Mouse (Mus musculus): ENCODE measurements around the gene Clec2g. TPM values are rescaled to one million over a fixed set of nuclear protein-coding genes. Genes with fewer than 3 reads are reported as not detected.
"Not testable (repeated sequence)": the region's sequence is repeated elsewhere in the genome, so short reads cannot be mapped to it uniquely, and the experiment has no call there.

Clec2g gene
- total RNA-seq (2021), result 1 to 10 TPM; 4.5 to 6.2 TPM
- long read RNA-seq, experiment 1, result 0 reads
- long read RNA-seq, experiment 2, result 0 reads

GRCm38 (mm10) chr6:128934081-128934480, at the start of gene Clec2g:
Gene Clec2g, plus strand, starts transcription at chr6:128934381.
- not testable (repeated sequence) for DNase-seq

- not testable (repeated sequence) for DNase-seq
Measured at GRCm38 (mm10) chr6:128887091-128887790, 46.9 kb upstream of the Clec2g start, which contains the start of gene Clec2i. Gene Clec2i, plus strand, starts transcription at chr6:128887588.

- no peak for DNase-seq
Measured at GRCm38 (mm10) chr6:128888834-128889233, 45.3 kb upstream of the Clec2g start.

- DNase-seq, result no peak
Measured at GRCm38 (mm10) chr6:128890948-128891355, 43.2 kb upstream of the Clec2g start, which contains the start of gene BC035044. Gene BC035044, minus strand, starts transcription at chr6:128891126.

DNA sequence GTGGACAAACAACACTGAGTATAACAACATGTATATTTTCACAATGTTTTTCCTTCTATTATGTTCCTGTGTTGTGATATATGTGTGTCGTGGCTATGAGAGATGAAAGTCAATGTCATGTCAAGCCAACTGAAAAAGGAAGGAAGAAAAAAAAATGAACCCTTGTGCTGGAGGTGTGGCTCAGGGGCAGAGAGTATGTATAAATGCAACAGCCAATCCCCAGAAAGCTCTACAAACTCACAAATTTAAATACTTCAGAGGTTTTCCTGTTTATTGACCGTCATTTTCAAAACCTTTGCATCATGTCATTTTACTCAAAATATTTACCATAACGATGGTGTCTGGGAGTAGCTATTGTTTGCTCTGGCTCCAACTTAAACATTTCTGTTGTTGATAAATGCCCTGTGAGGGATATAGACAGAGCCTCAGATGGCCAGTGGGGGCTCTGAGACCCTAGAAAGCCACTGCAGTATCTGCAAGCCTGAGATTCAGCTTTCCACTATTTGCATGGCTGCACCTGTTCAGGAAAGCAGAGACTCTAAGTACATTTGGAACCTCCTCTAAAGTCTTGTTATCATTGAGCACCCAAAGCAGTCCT, 38.7 kb upstream of the Clec2g start:
- no peak for DNase-seq

GRCm38 (mm10) chr6:128900044-128900443, 34.1 kb upstream of the Clec2g start:
- no peak for DNase-seq

DNA sequence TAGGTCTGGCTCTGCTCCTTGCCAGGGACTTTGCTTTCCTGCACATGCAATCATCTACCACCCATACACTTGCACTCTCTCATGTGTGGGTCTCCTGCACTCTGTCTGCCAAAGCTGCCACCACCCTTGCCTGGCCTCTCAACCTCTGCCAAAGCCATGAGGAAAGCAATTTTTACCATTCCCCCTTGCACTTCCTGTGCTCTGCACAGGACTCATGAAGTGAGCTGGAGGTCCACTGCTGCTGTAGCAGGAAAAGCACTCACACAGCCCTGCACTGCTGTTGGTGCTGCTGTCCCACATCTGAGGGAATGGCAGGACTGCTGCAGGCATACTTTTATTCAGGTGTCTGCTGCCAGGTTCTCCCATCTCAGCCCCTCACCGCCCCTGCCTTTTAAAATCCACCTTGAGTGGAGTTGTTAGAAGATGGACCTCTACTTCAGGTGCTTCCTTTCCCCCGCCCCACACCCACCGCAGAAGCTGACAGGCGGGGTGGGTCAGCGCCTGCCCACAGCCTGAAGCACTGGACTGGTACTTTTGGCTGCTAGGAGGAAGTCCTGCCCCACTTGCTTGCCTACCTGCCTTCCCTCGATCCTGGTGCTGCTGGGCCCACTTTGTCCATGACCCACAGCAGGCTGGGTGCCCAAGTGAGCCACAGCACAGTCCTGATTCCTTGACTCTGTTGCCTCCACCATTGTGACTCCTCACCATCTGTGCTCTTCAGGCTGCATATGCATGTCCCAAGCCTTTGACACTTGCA, 33.2 kb upstream of the Clec2g start:
- DNase-seq, result not testable (repeated sequence)

- DNase-seq, result no peak
Measured at GRCm38 (mm10) chr6:128913598-128914254, 20.5 kb upstream of the Clec2g start.

DNA sequence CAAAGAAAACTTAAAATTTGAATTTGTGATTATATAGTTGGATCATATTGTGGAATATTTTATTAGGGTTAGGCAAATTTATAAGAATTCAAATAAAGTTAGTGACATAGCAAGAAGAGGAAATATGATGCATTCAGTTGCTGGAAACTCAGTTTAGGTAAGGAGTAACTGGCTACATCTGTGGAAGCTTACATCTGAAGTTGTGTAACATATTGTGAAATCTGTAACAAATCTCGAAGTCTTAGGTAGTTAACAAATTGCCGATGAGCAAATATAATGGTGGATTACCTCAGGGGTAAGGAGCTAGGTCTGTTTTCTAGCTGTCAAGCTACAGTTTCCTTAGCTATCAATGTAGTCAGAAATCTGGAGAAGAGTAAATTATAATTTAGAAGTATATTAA, 16.9 kb upstream of the Clec2g start:
- DNase-seq, result no peak

DNA sequence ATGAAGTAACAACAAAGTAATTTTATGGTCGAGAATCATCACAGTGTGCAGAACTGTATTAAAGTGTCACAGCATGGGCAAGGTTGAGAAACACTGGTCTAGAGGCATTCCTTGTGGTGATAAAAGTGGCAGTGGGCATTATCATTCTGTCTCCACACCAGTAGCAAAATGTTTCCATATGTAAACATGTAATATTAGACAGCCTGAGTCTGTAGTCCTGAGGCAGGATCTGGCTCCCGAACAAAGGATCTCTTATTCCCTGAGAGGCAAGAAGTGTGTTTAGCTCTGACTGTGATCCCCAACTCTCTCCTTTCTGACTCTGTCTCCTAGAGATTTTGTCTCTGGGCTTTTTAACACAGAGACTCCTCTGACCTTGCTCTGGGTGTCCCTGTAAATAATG, 1.1 kb upstream of the Clec2g start:
- DNase-seq, result no peak

GRCm38 (mm10) chr6:128935889-128936665, 1.9 kb downstream of the Clec2g start:
- DNase-seq, result not testable (repeated sequence)

DNA sequence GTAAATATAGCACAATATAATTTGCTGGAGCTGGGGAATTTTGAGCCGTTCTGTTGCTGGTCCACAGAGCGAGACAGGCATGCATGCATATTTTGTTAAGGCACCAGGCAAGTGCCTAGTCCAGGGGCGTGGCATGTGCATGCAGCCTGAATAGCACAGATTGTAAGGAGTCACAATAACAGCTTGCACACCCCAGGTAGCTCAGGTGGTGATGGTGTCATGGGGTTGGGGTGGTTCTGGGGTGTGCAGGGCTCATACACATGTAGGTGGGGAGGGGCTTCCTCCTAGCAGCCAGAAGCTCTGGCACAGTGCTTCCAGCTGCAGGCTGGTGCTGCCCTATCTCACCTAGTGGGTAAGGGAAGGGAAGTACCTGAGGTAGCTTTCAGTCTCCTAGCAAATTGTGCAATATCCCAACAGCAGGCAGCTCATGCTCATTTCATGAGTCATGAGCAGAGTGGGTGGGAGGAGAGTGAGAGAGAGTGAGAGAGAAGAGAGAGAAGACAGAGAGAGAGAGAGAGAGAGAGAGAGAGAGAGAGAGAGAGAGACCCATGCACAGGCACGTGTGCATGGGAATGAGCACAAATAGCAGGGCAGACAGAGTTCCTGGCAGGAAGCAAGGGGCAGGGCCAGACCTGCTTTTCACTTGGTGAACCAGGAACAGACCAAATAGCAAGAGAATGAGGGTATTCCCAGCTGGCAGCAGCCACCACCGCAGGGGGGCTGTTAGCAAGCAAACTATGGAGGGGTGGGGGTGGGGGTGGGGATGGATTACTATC, 7.7 kb downstream of the Clec2g start:
- no peak for DNase-seq

DNA sequence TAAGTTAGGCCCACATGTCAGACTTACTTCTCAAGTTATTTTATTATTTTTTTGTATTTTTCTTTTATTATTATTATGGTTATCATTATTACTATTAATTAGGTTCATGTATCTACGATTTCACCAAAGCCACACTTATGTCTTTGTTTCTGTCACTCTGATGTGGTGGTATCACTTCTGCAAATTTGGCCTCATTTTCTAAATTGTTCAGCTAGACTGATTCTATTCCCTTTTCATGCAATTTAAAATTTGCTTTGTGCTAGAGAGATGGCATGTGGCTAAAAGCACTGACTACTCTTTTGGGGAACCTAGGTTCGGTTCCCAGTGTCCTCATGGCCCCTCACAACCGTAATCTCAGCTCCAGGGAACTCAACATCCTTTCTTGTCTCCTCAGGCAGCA, 11.4 kb downstream of the Clec2g start:
- no peak for DNase-seq

DNA sequence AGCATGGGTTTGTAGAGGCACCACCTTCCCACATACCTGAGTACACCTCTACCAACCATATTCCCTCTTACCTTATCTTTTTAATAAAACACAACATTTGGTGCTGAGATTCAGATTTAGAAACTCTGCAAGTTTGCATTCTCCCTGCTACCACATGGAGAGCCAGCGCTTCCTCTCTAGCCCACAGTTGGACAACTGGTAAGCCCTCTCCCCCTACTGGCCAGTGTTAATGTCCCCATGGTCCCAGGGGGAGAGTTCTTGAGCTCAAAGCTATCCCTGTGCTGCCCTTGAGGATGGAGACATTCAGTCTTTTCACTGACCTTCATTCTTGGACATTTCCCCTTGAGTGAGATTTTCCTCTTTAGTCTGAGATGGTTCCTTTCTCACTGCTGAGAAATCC, 26.9 kb downstream of the Clec2g start:
- DNase-seq, result no peak

DNA sequence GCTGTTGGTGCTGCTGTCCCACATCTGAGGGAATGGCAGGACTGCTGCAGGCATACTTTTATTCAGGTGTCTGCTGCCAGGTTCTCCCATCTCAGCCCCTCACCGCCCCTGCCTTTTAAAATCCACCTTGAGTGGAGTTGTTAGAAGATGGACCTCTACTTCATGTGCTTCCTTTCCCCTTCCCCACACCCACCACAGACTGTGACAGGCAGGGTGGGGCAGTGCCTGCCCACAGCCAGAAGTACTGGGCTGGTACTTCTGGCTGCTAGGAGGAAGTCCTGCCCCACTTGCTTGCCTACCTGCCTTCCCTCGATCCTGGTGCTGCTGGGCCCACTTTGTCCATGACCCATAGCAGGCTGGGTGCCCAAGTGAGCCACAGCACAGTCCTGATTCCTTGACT, 27.9 kb downstream of the Clec2g start:
- not testable (repeated sequence) for DNase-seq

DNA sequence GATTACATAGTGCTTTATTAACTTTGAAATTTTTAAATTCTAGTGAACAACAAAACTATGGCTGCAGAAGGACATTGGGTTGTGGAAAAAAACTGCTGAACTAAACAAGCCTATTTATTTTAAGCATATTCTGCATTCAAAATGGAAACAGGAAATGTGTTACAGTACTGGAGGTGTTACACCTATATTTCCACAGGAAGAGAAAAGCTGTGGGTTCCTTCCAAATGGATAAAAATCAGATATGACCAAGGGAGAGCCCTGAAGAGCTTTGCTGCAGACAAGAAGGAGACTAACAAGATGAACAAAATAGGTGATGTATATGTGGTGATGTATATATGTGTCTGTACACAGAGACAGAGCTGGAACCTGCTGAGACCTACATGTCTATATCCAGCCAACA, 30.3 kb downstream of the Clec2g start:
- DNase-seq, result no peak

- DNase-seq, result no peak
Measured at GRCm38 (mm10) chr6:128968463-128968862, 34.3 kb downstream of the Clec2g start.

- no peak for DNase-seq
Measured at GRCm38 (mm10) chr6:128969741-128970140, 35.6 kb downstream of the Clec2g start.

GRCm38 (mm10) chr6:128970508-128971393, 36.6 kb downstream of the Clec2g start:
- DNase-seq, result not testable (repeated sequence)

All from adrenal gland, postnatal 10 days (tissue).